Mouse (Mus musculus) forebrain, embryonic 10.5 days (tissue): ENCODE data around the gene Kcnj9. TPM values are rescaled to one million over a fixed set of nuclear protein-coding genes. Genes with fewer than 3 reads are reported as not detected.

Experiments
- DNase-seq: peaks from one replicate; pipeline ENCODE4 v3.0.0-alpha.2; 2017; ENCODE audit warnings: low spot score; ENCODE audit errors: extremely low spot score
- H3K27ac ChIP-seq: fragments of 300-500 bp; sonication (generic); 2 replicates; pipeline ENCODE4 v1.5.1; 2016; ENCODE audit warnings: mild to moderate bottlenecking
- H3K27me3 ChIP-seq: fragments of 300-500 bp; sonication (generic); 2 replicates; pipeline ENCODE4 v1.6.1; 2016; ENCODE audit warnings: mild to moderate bottlenecking; ENCODE audit not compliant: poor library complexity, severe bottlenecking
- H3K36me3 ChIP-seq: fragments of 300-500 bp; sonication (generic); replicated peaks from 2 replicates; pipeline ENCODE4 v1.6.1; 2016; ENCODE audit warnings: mild to moderate bottlenecking, moderate library complexity
- H3K4me1 ChIP-seq: fragments of 300-500 bp; sonication (generic); 2 replicates; pipeline ENCODE4 v1.6.1; 2016
- H3K4me3 ChIP-seq: fragments of 300-500 bp; sonication (generic); 2 replicates; pipeline ENCODE4 v1.5.1; 2016; ENCODE audit warnings: mild to moderate bottlenecking, moderate library complexity
- H3K9me3 ChIP-seq: fragments of 300-500 bp; sonication (generic); 2 replicates; pipeline ENCODE4 v1.6.1; 2016; ENCODE audit warnings: mild to moderate bottlenecking, moderate library complexity
- WGBS: fragments of 180-500 bp; shearing (Covaris S2); methylation state at CpG from one replicate; pipeline ENCODE4 v1.1.7; 2016; 5-methylcytosine and 5-hydroxymethylcytosine counted together
- polyA plus RNA-seq: library from polyadenylated mRNA; unstranded; fragments of >200 nt; fragmentation: Nextera tagmentation; extraction: Ambion mirVana; gene quantifications from 2 replicates; pipeline ENCODE4 v1.2.1, GENCODE M21; 2016

Gene Kcnj9
- polyA plus RNA-seq, 1 experiment from 2014 or later = 0.43 TPM

DNA sequence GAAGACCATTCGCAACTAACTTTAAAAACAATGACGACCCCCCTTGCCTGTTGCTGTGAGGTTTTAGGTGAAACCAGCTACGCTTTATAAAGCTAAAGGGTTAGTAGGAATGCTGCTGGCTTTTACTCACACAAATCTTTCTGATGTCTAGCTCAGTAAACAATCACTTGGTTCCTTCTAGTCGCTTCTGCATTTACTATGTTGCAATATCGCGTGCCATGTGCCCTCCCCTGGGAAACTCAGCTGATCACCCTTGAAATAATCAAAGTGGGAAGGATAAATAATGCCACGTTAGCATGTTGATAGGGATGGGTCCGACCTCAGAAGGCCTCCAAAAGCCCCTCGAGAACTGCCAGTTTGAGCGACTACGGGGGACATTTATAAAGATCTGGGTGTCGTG lies 18.3 kb upstream of the Kcnj9 start:
- 94% methylated on average over 12 of the region's 12 CpGs for WGBS
- peaks cover 23% of the 10 kb centered on the region for H3K27me3 ChIP-seq
- DNase-seq = no peak

GRCm38 (mm10) chr1:172346707-172347106 lies 17.6 kb upstream of the Kcnj9 start:
- DNase-seq = no peak
- H3K36me3 ChIP-seq = no peaks in the 10 kb centered on the region
- H3K27me3 ChIP-seq = peaks cover 23% of the 10 kb centered on the region
- WGBS = 83% methylated on average over 10 of the region's 10 CpGs
- H3K4me3 ChIP-seq = no peak overlapping the region
- peaks cover 70% of the 10 kb centered on the region for H3K4me1 ChIP-seq
- no peaks in the 10 kb centered on the region for H3K9me3 ChIP-seq
- peak overlapping the region; percentile 96 for H3K27ac ChIP-seq

More for the DNA sequence above, 18.3 kb upstream of the Kcnj9 start:
- Histone ChIP-seq H3K4me1 (peaks cover 69% of the 10 kb centered on the region), H3K9me3 (no peaks in the 10 kb centered on the region), H3K4me3 (no peak overlapping the region), H3K36me3 (no peaks in the 10 kb centered on the region), H3K27ac (peak overlapping the region; percentile 96)

DNA sequence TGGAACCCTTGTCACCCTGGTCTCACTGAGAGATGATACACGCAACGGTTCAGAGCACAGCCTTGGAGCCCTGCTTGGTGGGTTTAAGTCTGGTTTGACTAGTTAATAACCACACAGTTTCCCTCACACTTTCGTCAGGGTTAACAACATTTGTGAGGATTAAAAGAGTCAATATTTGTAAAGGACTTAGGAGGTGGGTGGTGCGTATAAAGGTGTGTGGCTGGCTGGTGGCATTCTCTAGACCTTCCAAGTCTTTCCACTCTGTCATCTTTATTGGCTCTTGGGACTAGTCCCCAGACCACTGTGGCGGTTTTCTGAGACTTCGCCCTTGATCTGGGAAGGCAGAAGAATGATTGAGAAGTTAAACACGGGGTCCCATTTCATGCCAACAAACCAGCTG lies 15.7 kb upstream of the Kcnj9 start:
- WGBS = 91% methylated on average over 7 of the region's 7 CpGs
- H3K4me1 ChIP-seq = peaks cover 67% of the 10 kb centered on the region
- no peak overlapping the region for H3K4me3 ChIP-seq
- H3K36me3 ChIP-seq = no peaks in the 10 kb centered on the region
- no peak for DNase-seq
- H3K9me3 ChIP-seq = no peaks in the 10 kb centered on the region
- H3K27me3 ChIP-seq = peaks cover 37% of the 10 kb centered on the region
- peak overlapping the region; percentile 30; the same call in 1 of the 2 replicates for H3K27ac ChIP-seq

GRCm38 (mm10) chr1:172343914-172344313 lies 14.8 kb upstream of the Kcnj9 start:
- Histone ChIP-seq H3K4me1 (peaks cover 58% of the 10 kb centered on the region), H3K36me3 (no peaks in the 10 kb centered on the region), H3K4me3 (no peak overlapping the region), H3K27ac (peak overlapping the region; percentile 53; the same call in 1 of the 2 replicates), H3K27me3 (peaks cover 46% of the 10 kb centered on the region), H3K9me3 (no peaks in the 10 kb centered on the region)
- 57% methylated on average over 3 of the region's 3 CpGs for WGBS
- DNase-seq = no peak

DNA sequence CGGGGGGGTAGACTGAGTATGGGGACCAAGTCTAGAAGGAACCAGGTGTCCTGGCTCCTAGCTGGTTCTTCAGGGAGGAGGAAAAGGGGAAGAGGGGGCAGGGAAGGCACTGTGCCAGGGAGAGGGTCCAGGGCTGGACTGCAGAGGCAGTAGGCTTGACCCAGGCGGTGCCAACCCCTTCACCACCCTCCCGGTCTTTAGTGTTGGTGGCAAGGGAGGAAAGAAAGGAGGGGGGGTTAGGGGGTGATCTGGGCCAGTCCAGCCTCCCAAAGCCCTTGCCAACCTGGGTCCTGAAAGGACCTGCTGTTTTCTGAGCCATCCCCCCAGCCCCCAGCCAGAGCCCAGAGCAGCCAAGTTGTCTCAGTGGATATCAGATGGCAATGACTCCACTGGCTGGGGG lies 13.6 kb upstream of the Kcnj9 start:
- Histone ChIP-seq H3K4me3 (peak overlapping the region; percentile 12; the same call in 1 of the 2 replicates), H3K27me3 (peaks cover 53% of the 10 kb centered on the region), H3K4me1 (peaks cover 49% of the 10 kb centered on the region), H3K27ac (peak overlapping the region; percentile 53), H3K36me3 (no peaks in the 10 kb centered on the region), H3K9me3 (no peaks in the 10 kb centered on the region)
- DNase-seq = no peak
- 86% methylated on average over 3 of the region's 3 CpGs for WGBS

DNA sequence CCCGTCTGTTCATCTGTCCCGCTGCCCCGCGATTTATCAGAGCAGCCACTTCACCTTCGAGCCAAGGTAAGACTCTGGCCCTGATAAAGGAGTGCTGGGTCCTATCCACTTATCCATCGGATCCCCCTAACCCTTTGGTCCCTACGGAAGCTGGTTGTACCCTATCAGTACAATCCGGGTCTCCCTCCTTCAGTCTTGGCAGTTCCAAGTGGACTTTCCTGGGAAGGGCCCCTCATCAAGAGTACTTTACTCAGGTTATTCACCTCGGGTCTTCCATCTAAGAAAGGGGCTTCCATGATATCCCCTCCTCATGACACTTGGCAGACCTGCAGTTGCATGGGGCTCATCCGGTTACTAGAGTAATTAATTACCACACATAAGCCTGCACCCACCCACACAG lies 12.3 kb upstream of the Kcnj9 start:
- no peaks in the 10 kb centered on the region for H3K9me3 ChIP-seq
- no peak for DNase-seq
- 25% methylated on average over 10 of the region's 10 CpGs for WGBS
- H3K27ac ChIP-seq = peak overlapping the region; percentile 78
- H3K4me1 ChIP-seq = peaks cover 48% of the 10 kb centered on the region
- no peaks in the 10 kb centered on the region for H3K36me3 ChIP-seq
- H3K27me3 ChIP-seq = peaks cover 55% of the 10 kb centered on the region
- peak overlapping the region; percentile 63 for H3K4me3 ChIP-seq

GRCm38 (mm10) chr1:172340729-172341321 lies 11.7 kb upstream of the Kcnj9 start, which contains the start of gene Kcnj10:
Gene Kcnj10, plus strand, starts transcription at chr1:172341210.
- H3K9me3 ChIP-seq = no peaks in the 10 kb centered on the region
- H3K4me3 ChIP-seq = peak within 1 kb of the TSS; percentile 63
- WGBS = 3% methylated on average over 38 of the region's 38 CpGs
- DNase-seq = peak; percentile 86
- no peaks in the 10 kb centered on the region for H3K36me3 ChIP-seq
- peak within 1 kb of the TSS; percentile 78 for H3K27ac ChIP-seq
- peaks cover 48% of the 10 kb centered on the region for H3K4me1 ChIP-seq
- H3K27me3 ChIP-seq = peaks cover 60% of the 10 kb centered on the region

- Histone ChIP-seq H3K36me3 (no peaks in the 10 kb centered on the region), H3K27ac (no peak overlapping the region), H3K4me1 (peaks cover 27% of the 10 kb centered on the region), H3K4me3 (no peak overlapping the region), H3K27me3 (peaks cover 61% of the 10 kb centered on the region), H3K9me3 (no peaks in the 10 kb centered on the region)
- 30% methylated on average over 2 of the region's 2 CpGs for WGBS
- no peak for DNase-seq
These were observed 8.5 kb upstream of the Kcnj9 start for GRCm38 (mm10) chr1:172337411-172338185.

DNA sequence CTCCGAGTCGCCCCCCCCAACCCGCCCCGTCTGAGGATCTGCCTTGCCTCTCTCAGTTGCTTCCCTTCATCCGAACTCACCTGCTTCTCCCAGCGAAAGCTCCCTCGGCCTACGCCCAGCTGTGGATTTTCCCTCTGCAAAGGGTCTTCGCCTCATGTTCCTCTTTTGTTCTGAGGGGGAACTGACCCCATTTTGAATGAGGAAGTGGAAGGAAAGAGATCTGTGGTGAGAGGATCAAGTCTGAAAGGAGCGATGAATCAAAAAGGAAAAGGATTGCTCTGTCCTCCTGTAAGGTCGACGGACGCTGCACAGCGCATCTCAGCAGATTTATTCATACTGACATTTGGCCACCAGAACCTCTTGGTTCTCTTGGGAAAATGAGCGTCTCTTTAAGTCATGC lies 6.7 kb upstream of the Kcnj9 start:
- H3K27me3 ChIP-seq = peaks cover 51% of the 10 kb centered on the region
- DNase-seq = no peak
- H3K4me3 ChIP-seq = no peak overlapping the region
- no peak overlapping the region for H3K27ac ChIP-seq
- WGBS = 79% methylated on average over 15 of the region's 15 CpGs
- peaks cover 12% of the 10 kb centered on the region for H3K4me1 ChIP-seq
- no peaks in the 10 kb centered on the region for H3K36me3 ChIP-seq
- no peaks in the 10 kb centered on the region for H3K9me3 ChIP-seq

DNA sequence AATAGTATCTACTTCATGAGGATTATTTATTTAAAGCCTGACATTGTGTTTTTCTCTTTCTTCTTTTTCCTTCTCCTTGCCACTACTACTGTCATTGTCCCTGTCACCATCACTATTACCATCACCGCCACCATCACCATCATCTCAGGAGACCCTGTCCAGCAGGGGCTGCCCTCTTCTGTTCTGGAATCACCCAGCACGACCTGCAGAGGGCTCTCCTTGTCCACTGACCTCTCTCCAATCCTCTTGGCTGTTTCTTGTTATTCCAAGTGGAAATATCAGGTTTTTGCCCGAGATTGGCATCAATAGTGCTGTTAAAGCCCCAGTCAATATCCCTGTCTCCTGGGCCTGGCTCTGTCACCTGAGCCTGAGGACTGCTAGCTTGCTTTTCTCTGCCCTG lies 4.4 kb upstream of the Kcnj9 start:
- H3K4me1 ChIP-seq = peaks cover 16% of the 10 kb centered on the region
- no peak overlapping the region for H3K4me3 ChIP-seq
- peaks cover 50% of the 10 kb centered on the region for H3K27me3 ChIP-seq
- H3K27ac ChIP-seq = no peak overlapping the region
- 20% methylated on average over 3 of the region's 3 CpGs for WGBS
- no peak for DNase-seq
- no peaks in the 10 kb centered on the region for H3K36me3 ChIP-seq
- no peaks in the 10 kb centered on the region for H3K9me3 ChIP-seq

- Histone ChIP-seq H3K4me3 (no peak overlapping the region), H3K4me1 (peaks cover 15% of the 10 kb centered on the region), H3K9me3 (no peaks in the 10 kb centered on the region), H3K36me3 (no peaks in the 10 kb centered on the region), H3K27me3 (peaks cover 55% of the 10 kb centered on the region), H3K27ac (no peak overlapping the region)
- DNase-seq = no peak
- 88% methylated on average over 2 of the region's 2 CpGs for WGBS
These were observed 3.8 kb upstream of the Kcnj9 start for GRCm38 (mm10) chr1:172332925-172333324.

- no peaks in the 10 kb centered on the region for H3K9me3 ChIP-seq
- H3K36me3 ChIP-seq = no peaks in the 10 kb centered on the region
- H3K27ac ChIP-seq = no peak overlapping the region
- no peak overlapping the region for H3K4me3 ChIP-seq
- 79% methylated on average over 8 of the region's 8 CpGs for WGBS
- peaks cover 13% of the 10 kb centered on the region for H3K4me1 ChIP-seq
- no peak for DNase-seq
- peaks cover 65% of the 10 kb centered on the region for H3K27me3 ChIP-seq
These were observed 2.4 kb upstream of the Kcnj9 start for GRCm38 (mm10) chr1:172331422-172331947.

DNA sequence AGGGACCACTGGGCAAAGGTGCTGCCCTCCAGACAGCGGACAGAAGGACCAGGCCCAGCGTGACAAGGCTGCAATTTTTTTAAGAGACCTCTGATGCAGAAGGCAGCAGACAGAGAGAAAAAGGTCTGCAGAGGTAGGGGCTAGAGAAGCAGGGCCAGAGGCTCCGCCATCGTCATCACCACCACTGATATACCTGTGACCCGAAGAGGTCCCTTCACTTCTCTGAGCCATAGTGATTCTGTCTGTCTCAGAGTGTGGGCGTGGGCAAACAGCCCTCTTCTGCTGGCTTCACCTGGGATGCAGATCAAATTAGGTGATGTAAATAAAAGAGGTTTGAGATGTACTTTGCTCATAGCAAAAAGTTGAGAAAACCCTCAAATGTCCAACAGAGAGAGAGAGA lies 498 bp upstream of the Kcnj9 start:
- Histone ChIP-seq H3K27me3 (peaks cover 69% of the 10 kb centered on the region), H3K9me3 (no peaks in the 10 kb centered on the region), H3K36me3 (no peaks in the 10 kb centered on the region), H3K4me3 (no peak overlapping the region), H3K4me1 (peaks cover 28% of the 10 kb centered on the region), H3K27ac (peak overlapping the region; percentile 57)
- 74% methylated on average over 6 of the region's 6 CpGs for WGBS
- no peak for DNase-seq
